Mouse (Mus musculus): ENCODE measurements around the gene Igfals. TPM values are rescaled to one million over a fixed set of nuclear protein-coding genes. Genes with fewer than 3 reads are reported as not detected.

The Igfals gene
- polyA plus RNA-seq, 2 experiments = 3.4 to 4.7 TPM

DNA sequence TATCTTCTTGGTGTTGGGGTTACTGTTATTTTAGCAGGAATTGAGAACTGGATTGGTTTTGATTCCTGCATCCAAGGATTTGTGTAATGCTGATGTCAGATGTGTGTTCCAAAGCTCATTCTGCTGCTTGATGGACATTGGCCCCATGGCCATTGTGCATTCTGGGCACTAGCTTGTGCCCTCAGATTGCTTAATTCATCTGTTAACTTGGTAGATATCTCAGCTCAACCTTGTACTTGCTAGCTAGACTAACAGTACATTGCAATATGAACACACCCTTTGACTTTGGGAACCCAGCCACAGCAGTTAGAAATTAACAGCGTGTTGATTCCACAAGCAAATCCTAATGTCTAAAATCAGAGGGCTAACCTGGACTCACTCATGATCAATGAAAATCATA lies 18.4 kb upstream of the Igfals start:
- TF ChIP-seq CTCF (IDR thresholded peaks at IDR 0.05; ENCODE audit: low read depth) = no peak
- no peak for TF ChIP-seq EP300 (IDR thresholded peaks at IDR 0.05; ENCODE audit: low read depth)
- peak overlapping the region; percentile 89 for H3K4me2 ChIP-seq (ENCODE audit: low read depth)
- H3K4me1 ChIP-seq (replicated peaks; ENCODE audit: control insufficient read depth in 2 of 2, insufficient read depth in 2 of 2, low read length in 1 of 2) = peaks cover 18 to 21% of the 10 kb centered on the region in 2 experiments
- peak overlapping the region; percentile 69 for H3K27ac ChIP-seq
- H3K9ac ChIP-seq (replicated peaks) = peak overlapping the region; percentile 35
- H3K27me3 ChIP-seq (ENCODE audit: control insufficient read depth, insufficient read depth, low read length) = no peaks in the 10 kb centered on the region
- H3K9me3 ChIP-seq (ENCODE audit: control insufficient read depth, low read length) = no peaks in the 10 kb centered on the region
- no peaks in the 10 kb centered on the region; the same call in 1 of the 2 replicates for H3K36me3 ChIP-seq (replicated peaks; ENCODE audit: control insufficient read depth, insufficient read depth, low read depth)
- WGBS (ENCODE audit: insufficient replicate concordance) = 86% methylated on average over 1 of the region's 1 CpGs
- peak overlapping the region; percentile 1 to 41; a peak in 3 of 4 replicates for H3K4me3 ChIP-seq (ENCODE audit: insufficient read depth in 1 of 2, low read depth in 2 of 2, low read length in 2 of 2)
- DNase-seq (ENCODE audit: low read depth in 3 of 3, low spot score in 3 of 3) = no peak
- ATAC-seq (ENCODE audit: insufficient read depth) = no peak

DNA sequence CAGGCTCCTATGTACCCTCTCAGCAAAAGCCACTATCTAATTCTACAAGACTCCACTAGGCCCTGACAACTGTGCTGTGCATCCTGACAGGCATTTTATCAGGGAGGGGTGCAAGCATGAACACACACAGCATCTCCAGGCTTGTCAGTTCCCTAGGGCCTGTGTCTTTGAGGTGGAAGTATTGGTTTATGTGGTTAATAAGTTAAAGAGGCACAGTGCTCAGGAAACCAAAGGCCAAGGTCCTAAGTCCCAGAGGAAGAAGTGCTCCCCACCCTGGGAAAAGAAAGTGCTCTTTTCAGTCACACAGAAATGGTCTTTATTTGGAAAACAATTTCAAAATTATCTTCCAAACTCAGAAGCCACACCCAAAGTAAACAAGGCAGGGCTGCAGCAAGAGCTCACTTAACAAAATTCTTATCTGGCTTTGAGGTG lies 17.2 kb upstream of the Igfals start:
- Histone ChIP-seq H3K4me2 (ENCODE audit: low read depth) (peak overlapping the region; percentile 89), H3K27me3 (ENCODE audit: control insufficient read depth, insufficient read depth, low read length) (no peaks in the 10 kb centered on the region), H3K36me3 (replicated peaks; ENCODE audit: control insufficient read depth, insufficient read depth, low read depth) (peaks cover 7% of the 10 kb centered on the region), H3K4me1 (replicated peaks; ENCODE audit: control insufficient read depth in 2 of 2, insufficient read depth in 2 of 2, low read length in 1 of 2) (peaks cover 18 to 21% of the 10 kb centered on the region in 2 experiments), H3K4me3 (ENCODE audit: insufficient read depth in 1 of 2, low read depth in 2 of 2, low read length in 2 of 2) (peak overlapping the region; percentile 71 to 83), H3K9me3 (ENCODE audit: control insufficient read depth, low read length) (no peaks in the 10 kb centered on the region), H3K27ac (peak overlapping the region; percentile 92), H3K9ac (replicated peaks) (peak overlapping the region; percentile 86)
- TF ChIP-seq CTCF (IDR thresholded peaks at IDR 0.05; ENCODE audit: low read depth) (peak; percentile 36; the same call in 1 of the 2 replicates), EP300 (IDR thresholded peaks at IDR 0.05; ENCODE audit: low read depth) (peak; percentile 66)
- ATAC-seq (ENCODE audit: insufficient read depth) = peak; percentile 50
- DNase-seq (ENCODE audit: low read depth in 3 of 3, low spot score in 3 of 3) = peak; percentile 71 to 79 (median 77)

DNA sequence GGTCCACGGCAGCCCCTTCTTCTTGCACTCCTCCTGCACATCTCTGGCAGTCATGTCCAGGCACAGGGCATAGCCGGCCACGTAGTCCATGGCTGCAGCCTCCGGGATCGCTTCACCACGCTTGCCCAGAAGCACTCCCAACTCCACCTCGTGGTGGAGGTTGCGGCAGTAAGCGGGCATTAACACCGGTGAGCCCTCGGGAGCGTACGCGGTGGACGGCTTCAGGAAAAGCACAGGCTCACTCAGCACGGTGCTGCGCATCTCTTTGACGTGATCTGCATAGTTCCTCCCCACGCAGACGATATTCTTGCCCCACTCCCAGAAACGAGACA lies 16.1 kb upstream of the Igfals start:
- Histone ChIP-seq H3K9me3 (ENCODE audit: control insufficient read depth, low read length) (no peaks in the 10 kb centered on the region), H3K4me3 (ENCODE audit: insufficient read depth in 1 of 2, low read depth in 2 of 2, low read length in 2 of 2) (peak overlapping the region; percentile 71 to 83), H3K36me3 (replicated peaks; ENCODE audit: control insufficient read depth, insufficient read depth, low read depth) (peaks cover 18% of the 10 kb centered on the region), H3K27me3 (ENCODE audit: control insufficient read depth, insufficient read depth, low read length) (no peaks in the 10 kb centered on the region), H3K27ac (peak overlapping the region; percentile 92), H3K4me1 (replicated peaks; ENCODE audit: control insufficient read depth in 2 of 2, insufficient read depth in 2 of 2, low read length in 1 of 2) (peaks cover 18 to 21% of the 10 kb centered on the region in 2 experiments), H3K9ac (replicated peaks) (peak overlapping the region; percentile 86), H3K4me2 (ENCODE audit: low read depth) (peak overlapping the region; percentile 89)
- ATAC-seq (ENCODE audit: insufficient read depth) (peak; percentile 44), DNase-seq (ENCODE audit: low read depth in 3 of 3, low spot score in 3 of 3) (no peak)
- WGBS (ENCODE audit: insufficient replicate concordance) = 0% methylated on average over 21 of the region's 21 CpGs
- TF ChIP-seq EP300 (IDR thresholded peaks at IDR 0.05; ENCODE audit: low read depth) (no peak), CTCF (IDR thresholded peaks at IDR 0.05; ENCODE audit: low read depth) (peak; percentile 71)

DNA sequence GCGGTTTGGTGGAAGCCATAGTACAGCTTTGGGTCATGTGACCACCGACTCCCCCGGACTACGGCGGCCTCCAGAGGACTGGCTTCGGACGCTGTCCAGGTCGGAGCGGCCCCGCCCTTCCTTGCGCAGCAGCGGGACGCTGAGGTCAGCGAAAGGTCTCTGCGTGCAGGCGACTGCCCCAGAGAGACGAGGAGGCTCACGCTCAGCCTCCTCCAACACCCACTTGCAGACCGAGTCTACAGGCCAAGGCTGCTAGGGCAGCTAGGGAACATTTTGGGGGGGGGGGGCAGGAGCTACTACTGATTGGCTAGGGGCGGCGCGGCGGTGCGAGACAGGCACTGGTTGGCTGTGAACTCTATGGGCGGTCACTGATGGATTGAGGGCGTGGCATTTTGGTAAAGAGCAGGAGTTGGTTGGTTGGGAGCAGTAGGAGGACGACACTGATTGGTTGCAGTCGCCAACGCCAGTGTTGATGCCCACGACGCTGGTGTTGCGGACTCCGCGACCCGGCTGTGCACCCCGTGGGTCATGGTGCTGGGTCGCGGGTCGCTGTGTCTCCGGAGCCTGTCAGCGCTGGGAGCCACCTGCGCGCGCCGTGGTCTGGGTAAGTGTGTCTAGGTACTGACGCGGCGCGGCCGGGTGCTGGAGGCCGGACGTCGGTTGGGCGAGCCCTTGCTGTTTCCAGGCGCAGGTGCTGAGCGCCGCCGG lies 15.6 kb upstream of the Igfals start, which contains the start of gene Fahd1:
Gene Fahd1 (minus strand): TSS at position 300 of the 708 bp plus-strand sequence.
- peak within 1 kb of the TSS; percentile 71 to 83 for H3K4me3 ChIP-seq (ENCODE audit: insufficient read depth in 1 of 2, low read depth in 2 of 2, low read length in 2 of 2)
- DNase-seq (ENCODE audit: low read depth in 3 of 3, low spot score in 3 of 3) (peak; percentile 98 to 99 (median 98)), ATAC-seq (ENCODE audit: insufficient read depth) (peak; percentile 92)
- no peaks in the 10 kb centered on the region for H3K9me3 ChIP-seq (ENCODE audit: control insufficient read depth, low read length)
- peak within 1 kb of the TSS; percentile 89 for H3K4me2 ChIP-seq (ENCODE audit: low read depth)
- peaks cover 18% of the 10 kb centered on the region for H3K36me3 ChIP-seq (replicated peaks; ENCODE audit: control insufficient read depth, insufficient read depth, low read depth)
- TF ChIP-seq EP300 (IDR thresholded peaks at IDR 0.05; ENCODE audit: low read depth) = no peak
- TF ChIP-seq CTCF (IDR thresholded peaks at IDR 0.05; ENCODE audit: low read depth) = 0 out of 2 replicates have a peak, but pooled peaks have one; percentile 36
- peaks cover 18 to 21% of the 10 kb centered on the region in 2 experiments for H3K4me1 ChIP-seq (replicated peaks; ENCODE audit: control insufficient read depth in 2 of 2, insufficient read depth in 2 of 2, low read length in 1 of 2)
- H3K27ac ChIP-seq = peak within 1 kb of the TSS; percentile 92
- WGBS (ENCODE audit: insufficient replicate concordance) = under 1% methylated on average over 58 of the region's 58 CpGs
- H3K27me3 ChIP-seq (ENCODE audit: control insufficient read depth, insufficient read depth, low read length) = no peaks in the 10 kb centered on the region
- peak within 1 kb of the TSS; percentile 86 for H3K9ac ChIP-seq (replicated peaks)

DNA sequence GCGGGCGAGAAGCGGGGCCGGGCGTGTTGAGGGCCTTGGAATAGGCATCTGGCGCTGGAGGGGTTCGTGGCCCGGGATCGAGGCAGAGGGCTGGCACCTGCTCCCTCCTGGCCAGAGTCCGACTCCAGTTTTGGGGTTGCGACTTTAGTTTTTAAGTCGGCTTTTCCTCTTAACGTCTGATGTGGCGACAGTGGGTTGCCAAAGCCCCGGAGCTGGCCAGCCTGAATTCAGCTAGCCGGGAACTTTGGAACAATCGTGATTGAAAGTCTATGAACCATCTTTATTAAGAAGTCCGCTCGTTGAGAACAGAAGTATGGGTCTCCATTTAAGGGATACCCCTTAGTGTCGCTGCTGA lies 15.0 kb upstream of the Igfals start:
- WGBS (ENCODE audit: insufficient replicate concordance) = 1% methylated on average over 20 of the region's 20 CpGs

More for the DNA sequence above, 15.0 kb upstream of the Igfals start:
- H3K4me3 ChIP-seq (ENCODE audit: insufficient read depth in 1 of 2, low read depth in 2 of 2, low read length in 2 of 2) = peak overlapping the region; percentile 71 to 75
- ATAC-seq (ENCODE audit: insufficient read depth) (no peak), DNase-seq (ENCODE audit: low read depth in 3 of 3, low spot score in 3 of 3) (no peak)
- H3K9me3 ChIP-seq (ENCODE audit: control insufficient read depth, low read length) = no peaks in the 10 kb centered on the region
- H3K27ac ChIP-seq = peak overlapping the region; percentile 63
- no peaks in the 10 kb centered on the region for H3K27me3 ChIP-seq (ENCODE audit: control insufficient read depth, insufficient read depth, low read length)
- peaks cover 18% of the 10 kb centered on the region for H3K36me3 ChIP-seq (replicated peaks; ENCODE audit: control insufficient read depth, insufficient read depth, low read depth)
- peak overlapping the region; percentile 89 for H3K4me2 ChIP-seq (ENCODE audit: low read depth)
- H3K9ac ChIP-seq (replicated peaks) = peak overlapping the region; percentile 86
- TF ChIP-seq EP300 (IDR thresholded peaks at IDR 0.05; ENCODE audit: low read depth) = no peak
- TF ChIP-seq CTCF (IDR thresholded peaks at IDR 0.05; ENCODE audit: low read depth) = no peak
- peaks cover 18 to 21% of the 10 kb centered on the region in 2 experiments for H3K4me1 ChIP-seq (replicated peaks; ENCODE audit: control insufficient read depth in 2 of 2, insufficient read depth in 2 of 2, low read length in 1 of 2)
